Mouse (Mus musculus) lung, postnatal 0 days (tissue): ENCODE data around the gene Prr14.

Source experiments
- CTCF ChIP-seq: IDR thresholded peaks from 2 replicates; pipeline ENCODE4 v1.5.1; 2016; ENCODE audit warnings: antibody characterized with exemption, mild to moderate bottlenecking
- EP300 ChIP-seq: IDR thresholded peaks from 2 replicates; pipeline ENCODE4 v1.6.1; 2016; ENCODE audit warnings: antibody characterized with exemption, mild to moderate bottlenecking, control low read depth

- TF ChIP-seq CTCF = no peak
- TF ChIP-seq EP300 = peak; percentile 83
Observed at GRCm38 (mm10) chr7:127511808-127512230, 52.4 kb downstream of the Prr14 start, which contains the start of gene Srcap.
